Mouse (Mus musculus) brain, adult 2 months (tissue): ENCODE results near the gene Dynlt1b.
"Not testable (repeated sequence)": the region's sequence is repeated elsewhere in the genome, so short reads cannot be mapped to it uniquely, and the experiment has no call there.

Source experiments
- DNase-seq: peaks from one replicate; pipeline ENCODE4 v3.0.0; 2011; ENCODE audit warnings: low read depth, low spot score

The Dynlt1b gene

GRCm38 (mm10) chr17:6461083-6461595 lies 31.2 kb downstream of the Dynlt1b start:
- DNase-seq = not testable (repeated sequence)

GRCm38 (mm10) chr17:6465735-6466134 lies 35.8 kb downstream of the Dynlt1b start:
- not testable (repeated sequence) for DNase-seq

GRCm38 (mm10) chr17:6467638-6468461 lies 37.9 kb downstream of the Dynlt1b start:
- peak; percentile 30 for DNase-seq

- DNase-seq = not testable (repeated sequence)
Measured at GRCm38 (mm10) chr17:6470031-6470430, 40.1 kb downstream of the Dynlt1b start.

- not testable (repeated sequence) for DNase-seq
Measured at GRCm38 (mm10) chr17:6470671-6471070, 40.8 kb downstream of the Dynlt1b start.

- not testable (repeated sequence) for DNase-seq
Measured at GRCm38 (mm10) chr17:6475270-6475669, 45.4 kb downstream of the Dynlt1b start.

- DNase-seq = not testable (repeated sequence)
Measured at GRCm38 (mm10) chr17:6475913-6476312, 46.0 kb downstream of the Dynlt1b start.

GRCm38 (mm10) chr17:6476495-6476947 lies 46.6 kb downstream of the Dynlt1b start:
- peak; percentile 32 for DNase-seq

GRCm38 (mm10) chr17:6477026-6477425 lies 47.1 kb downstream of the Dynlt1b start:
- peak; percentile 23 for DNase-seq

GRCm38 (mm10) chr17:6480855-6481589 lies 51.1 kb downstream of the Dynlt1b start:
- peak; percentile 51 for DNase-seq

- not testable (repeated sequence) for DNase-seq
Measured at GRCm38 (mm10) chr17:6481590-6481963, 51.7 kb downstream of the Dynlt1b start.

GRCm38 (mm10) chr17:6482248-6482647 lies 52.3 kb downstream of the Dynlt1b start:
- not testable (repeated sequence) for DNase-seq
